Mouse (Mus musculus): ENCODE measurements around the gene F2rl2.

DNA sequence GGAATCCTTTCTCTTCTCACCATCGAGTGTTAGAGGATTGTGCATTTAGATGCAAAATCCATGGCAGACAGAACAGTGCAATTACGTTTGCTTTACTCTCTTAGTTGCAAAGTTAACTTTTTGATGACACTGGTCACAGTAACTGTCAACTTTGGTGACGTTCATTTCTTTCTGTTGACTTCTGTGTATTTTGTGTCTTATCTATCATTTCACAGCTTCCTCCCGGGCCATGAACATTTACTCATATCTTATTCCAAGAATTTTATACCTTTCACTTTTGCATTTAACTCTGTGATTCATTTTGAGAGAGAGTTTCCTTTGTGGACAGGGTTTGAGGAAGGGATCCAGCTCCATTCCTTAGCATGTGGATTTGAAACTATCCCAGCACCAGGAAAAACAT lies 43.0 kb upstream of the F2rl2 start:
- no peak for TF ChIP-seq CTCF (IDR thresholded peaks at IDR 0.05; ENCODE audit: low read depth, low read length)
- TF ChIP-seq EP300 (IDR thresholded peaks at IDR 0.05; ENCODE audit: insufficient read depth, low read depth, low read length) = no peak
